Mouse (Mus musculus): ENCODE results near the gene Olfr1254.

DNA sequence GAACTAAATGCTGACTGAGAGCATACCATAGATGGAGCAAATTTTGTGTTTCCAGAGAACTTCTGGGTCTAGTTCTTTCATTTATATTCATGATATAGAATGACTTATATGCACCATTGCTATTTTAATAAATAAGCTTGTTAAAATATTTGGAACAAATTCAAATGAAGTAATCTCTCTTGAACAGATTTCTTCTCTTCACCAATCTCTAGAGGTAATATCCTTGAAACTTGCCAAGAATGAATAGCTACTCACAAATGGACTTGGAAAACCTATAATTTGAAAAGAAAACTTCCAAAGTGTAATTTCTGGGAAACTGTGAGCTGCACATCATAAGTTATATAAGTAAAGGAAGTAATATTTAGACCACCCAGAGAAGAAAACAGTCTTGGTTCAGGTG lies at the start of gene Olfr1254:
- TF ChIP-seq CTCF (IDR thresholded peaks at IDR 0.05; ENCODE audit: low read depth) (no peak), EP300 (IDR thresholded peaks at IDR 0.05; ENCODE audit: low read depth) (no peak)

All from liver, embryonic 14.5 days (tissue).